Mouse (Mus musculus): ENCODE data around the gene Spop. TPM values are rescaled to one million over a fixed set of nuclear protein-coding genes. Genes with fewer than 3 reads are reported as not detected.

Spop gene
- polyA plus RNA-seq, 1 experiment from 2014 or later, result 169 TPM

DNA sequence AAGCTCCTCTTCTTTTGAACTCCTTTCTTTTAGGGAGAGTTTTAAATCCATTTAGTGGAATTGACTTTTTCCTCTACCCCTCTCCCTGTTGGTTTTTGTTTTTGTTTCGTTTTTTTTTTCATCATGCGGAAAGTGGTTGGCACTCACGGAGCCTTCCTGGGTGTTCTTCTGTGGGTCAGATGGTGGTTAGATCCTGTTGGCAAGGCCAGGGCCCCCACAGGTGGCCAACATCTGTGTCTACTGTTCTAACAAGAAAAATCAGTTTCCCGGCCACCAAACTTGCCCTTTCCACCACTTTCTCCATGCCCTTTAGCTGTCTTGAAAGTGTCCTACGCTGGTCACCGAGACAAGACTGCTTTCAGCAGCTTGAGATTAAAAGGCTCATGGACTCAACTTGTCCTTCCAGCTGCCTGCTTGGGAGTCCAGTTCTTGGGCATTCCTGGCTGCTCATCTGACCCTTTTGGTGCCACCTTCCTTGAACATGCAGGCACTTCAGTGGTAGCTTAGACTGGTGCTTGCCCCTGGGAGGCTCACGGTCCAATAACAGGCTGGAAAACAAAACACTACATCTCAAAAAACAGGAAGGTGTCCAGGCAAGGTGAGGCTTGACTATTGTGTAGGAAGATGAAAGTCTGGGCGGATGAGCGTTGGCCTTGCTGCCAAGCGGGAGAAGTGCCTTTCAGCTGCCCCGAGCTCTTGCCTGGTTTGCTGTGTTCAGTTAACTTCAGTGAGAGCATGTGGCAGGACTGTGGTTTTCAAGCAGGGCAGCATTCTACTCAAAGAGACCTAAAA lies 21.0 kb upstream of the Spop start:
- Histone ChIP-seq H3K9ac (no peak overlapping the region), H3K4me1 (0 out of 2 replicates have a peak, but pooled peaks cover 3% of the 10 kb centered on the region), H3K27me3 (no peaks in the 10 kb centered on the region), H3K4me2 (replicated peaks) (no peak overlapping the region; the same call in 1 of the 2 replicates), H3K4me3 (no peak overlapping the region), H3K9me3 (no peaks in the 10 kb centered on the region), H3K36me3 (peaks cover 40% of the 10 kb centered on the region), H3K27ac (peak overlapping the region; percentile 65)
- ATAC-seq (ENCODE audit: insufficient number of reproducible peaks, insufficient read depth, low FRiP score, low TSS enrichment), result no peak
- WGBS, result 64% methylated on average over 11 of the region's 11 CpGs

DNA sequence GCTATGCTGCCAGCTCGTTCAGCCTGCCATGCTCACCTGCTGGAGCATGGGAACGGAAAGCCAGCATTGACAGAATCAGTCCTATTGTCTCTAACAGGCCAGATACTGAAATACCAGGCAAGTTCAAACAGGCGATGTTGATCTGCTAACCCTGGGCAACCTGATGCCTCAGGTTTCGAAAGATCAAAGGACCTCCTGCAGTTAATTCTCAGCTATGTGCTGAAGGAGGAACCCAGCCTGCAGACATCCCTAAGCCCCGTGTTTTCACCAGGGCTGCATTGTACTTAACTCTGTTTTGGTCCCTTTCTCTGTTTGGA lies 20.4 kb upstream of the Spop start:
- 27% methylated on average over 5 of the region's 5 CpGs for WGBS
- no peak for ATAC-seq (ENCODE audit: insufficient number of reproducible peaks, insufficient read depth, low FRiP score, low TSS enrichment)

DNA sequence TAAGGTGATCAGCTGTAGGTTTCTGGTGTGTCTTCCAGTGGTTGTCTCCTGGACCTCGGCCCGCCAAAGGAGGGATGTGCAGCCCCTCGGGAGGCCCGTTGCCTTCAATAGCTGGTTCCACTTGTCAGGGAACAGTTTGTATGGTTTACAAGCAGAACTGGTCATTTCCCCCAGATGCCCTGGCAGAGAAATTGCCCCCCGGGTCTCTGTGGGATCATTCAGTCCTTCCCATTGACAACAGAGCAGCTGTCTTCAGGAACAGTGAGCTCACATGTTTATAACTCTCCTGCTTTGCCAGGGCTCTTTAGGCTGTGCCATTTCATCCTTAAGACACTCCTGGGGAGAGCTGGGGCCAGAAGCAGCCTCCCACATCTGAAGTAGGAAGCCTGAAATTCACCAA lies 19.8 kb upstream of the Spop start:
- WGBS, result 45% methylated on average over 5 of the region's 5 CpGs
- Histone ChIP-seq H3K27me3 (0 out of 2 replicates have a peak, but pooled peaks cover 2% of the 10 kb centered on the region), H3K36me3 (peaks cover 28% of the 10 kb centered on the region), H3K9me3 (no peaks in the 10 kb centered on the region), H3K4me3 (no peak overlapping the region), H3K4me2 (replicated peaks) (no peak overlapping the region), H3K27ac (0 out of 2 replicates have a peak overlapping the region, but pooled peaks have one; percentile 57), H3K4me1 (0 out of 2 replicates have a peak, but pooled peaks cover 3% of the 10 kb centered on the region), H3K9ac (0 out of 2 replicates have a peak overlapping the region, but pooled peaks have one; percentile 15)
- no peak for ATAC-seq (ENCODE audit: insufficient number of reproducible peaks, insufficient read depth, low FRiP score, low TSS enrichment)

More for the DNA sequence above, 20.4 kb upstream of the Spop start:
- Histone ChIP-seq H3K4me2 (replicated peaks) (no peak overlapping the region), H3K27me3 (no peaks in the 10 kb centered on the region), H3K36me3 (peaks cover 35% of the 10 kb centered on the region), H3K9ac (no peak overlapping the region), H3K4me3 (no peak overlapping the region), H3K27ac (peak overlapping the region; percentile 65), H3K9me3 (no peaks in the 10 kb centered on the region), H3K4me1 (0 out of 2 replicates have a peak, but pooled peaks cover 3% of the 10 kb centered on the region)

DNA sequence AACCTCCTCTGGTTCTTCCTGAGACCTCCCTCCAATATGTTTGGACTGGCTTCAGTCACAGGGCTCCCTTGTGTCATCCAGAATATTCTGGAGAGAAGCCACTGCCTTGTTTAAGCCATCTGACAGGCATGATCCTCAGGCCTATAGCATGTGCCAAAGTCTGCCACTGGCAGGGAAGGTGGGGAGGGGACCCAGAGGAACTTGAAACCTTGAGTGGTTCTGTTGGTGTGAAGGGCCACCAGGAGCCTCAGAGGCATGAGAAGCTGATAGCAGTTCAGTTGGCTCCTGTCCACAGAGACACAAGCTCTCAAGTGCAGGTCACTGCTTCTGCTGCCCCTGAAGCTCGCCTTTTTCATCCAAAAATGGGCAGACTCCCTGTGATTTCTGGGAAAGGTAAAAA lies 17.3 kb upstream of the Spop start:
- H3K4me3 ChIP-seq, result no peak overlapping the region

DNA sequence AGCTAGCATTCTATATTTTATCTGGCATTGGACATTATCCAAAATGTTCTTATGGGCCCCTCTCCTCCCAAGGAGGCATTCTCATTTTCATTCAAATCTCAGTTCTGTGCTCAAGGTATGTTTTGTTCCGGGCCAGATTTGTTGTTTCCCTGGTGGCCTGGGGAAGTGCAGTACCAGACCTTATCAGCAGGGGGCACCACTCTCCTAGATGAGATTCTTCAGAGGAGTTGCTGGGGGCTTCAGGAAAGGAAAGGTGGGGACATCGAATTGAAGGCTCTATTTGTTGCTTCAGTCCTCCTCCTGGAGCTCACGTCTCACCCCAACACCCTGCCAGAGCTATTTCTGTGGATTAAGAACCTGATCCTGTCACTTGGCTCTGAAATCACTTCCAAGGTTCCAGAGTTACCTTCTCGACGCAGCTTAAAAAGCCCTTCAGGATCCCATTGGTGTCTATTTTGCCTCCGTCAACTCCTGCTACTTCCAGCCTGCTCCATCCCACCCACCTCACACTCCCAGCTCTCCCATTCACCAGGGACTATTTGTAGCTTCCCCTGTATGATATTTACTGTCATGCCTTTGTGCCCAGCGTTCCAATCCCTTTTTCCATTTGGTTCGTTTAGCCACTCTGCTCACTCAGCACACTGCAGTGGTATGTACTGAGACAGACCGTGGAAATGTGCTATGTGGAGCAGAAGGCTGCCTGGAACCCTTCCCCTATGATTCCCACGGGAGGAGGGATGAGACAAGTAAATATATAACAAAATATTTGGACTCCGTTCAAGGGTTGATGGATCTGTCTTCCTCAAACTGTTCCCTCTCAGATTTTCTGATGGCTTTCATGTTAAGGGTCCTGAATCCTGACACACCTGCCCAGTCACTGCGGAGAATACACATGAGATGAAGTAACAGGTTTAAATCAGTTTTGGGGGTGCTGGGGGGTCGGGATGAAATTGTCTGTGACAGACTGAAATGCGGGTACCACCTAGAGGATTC lies 15.7 kb upstream of the Spop start:
- H3K9ac ChIP-seq, result no peak overlapping the region
- H3K27ac ChIP-seq, result no peak overlapping the region
- no peaks in the 10 kb centered on the region for H3K9me3 ChIP-seq
- WGBS, result 59% methylated on average over 14 of the region's 14 CpGs
- H3K4me1 ChIP-seq, result 0 out of 2 replicates have a peak, but pooled peaks cover 5% of the 10 kb centered on the region
- H3K4me3 ChIP-seq, result no peak overlapping the region
- no peaks in the 10 kb centered on the region for H3K36me3 ChIP-seq
- no peak overlapping the region for H3K4me2 ChIP-seq (replicated peaks)
- ATAC-seq (ENCODE audit: insufficient number of reproducible peaks, insufficient read depth, low FRiP score, low TSS enrichment), result no peak
- H3K27me3 ChIP-seq, result 0 out of 2 replicates have a peak, but pooled peaks cover 3% of the 10 kb centered on the region

More for the DNA sequence above, 17.3 kb upstream of the Spop start:
- 59% methylated on average over 1 of the region's 1 CpGs for WGBS
- peaks cover 6% of the 10 kb centered on the region for H3K36me3 ChIP-seq
- no peaks in the 10 kb centered on the region for H3K9me3 ChIP-seq
- H3K27me3 ChIP-seq, result 0 out of 2 replicates have a peak, but pooled peaks cover 3% of the 10 kb centered on the region
- 0 out of 2 replicates have a peak, but pooled peaks cover 3% of the 10 kb centered on the region for H3K4me1 ChIP-seq
- ATAC-seq (ENCODE audit: insufficient number of reproducible peaks, insufficient read depth, low FRiP score, low TSS enrichment), result no peak
- no peak overlapping the region for H3K4me2 ChIP-seq (replicated peaks)
- H3K9ac ChIP-seq, result no peak overlapping the region
- no peak overlapping the region for H3K27ac ChIP-seq

DNA sequence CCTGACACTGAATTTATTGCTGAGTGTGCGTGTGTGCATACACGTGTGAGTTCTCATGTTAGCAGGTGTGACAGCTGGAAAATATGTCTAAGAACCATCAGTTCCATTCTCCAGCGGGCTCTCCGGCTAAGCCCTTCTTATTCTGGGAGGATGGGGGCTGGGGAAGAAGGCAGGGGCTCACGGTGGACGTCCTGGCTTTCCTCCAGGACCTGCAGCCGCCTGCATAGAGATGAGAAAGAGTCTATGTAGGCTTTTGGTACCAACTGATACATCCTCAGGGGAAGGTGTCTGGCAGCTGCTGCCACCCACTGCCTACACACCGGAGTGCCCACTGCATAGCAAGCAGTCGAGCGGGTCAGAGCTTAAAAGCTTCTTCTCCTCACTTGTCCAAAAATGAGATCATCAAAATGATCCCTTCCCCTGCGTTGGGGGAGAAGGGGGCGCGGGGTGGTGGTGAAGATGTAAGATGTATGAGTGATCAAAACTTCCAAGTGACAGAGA lies 14.3 kb upstream of the Spop start:
- 81% methylated on average over 13 of the region's 13 CpGs for WGBS
- no peak overlapping the region for H3K4me2 ChIP-seq (replicated peaks)

DNA sequence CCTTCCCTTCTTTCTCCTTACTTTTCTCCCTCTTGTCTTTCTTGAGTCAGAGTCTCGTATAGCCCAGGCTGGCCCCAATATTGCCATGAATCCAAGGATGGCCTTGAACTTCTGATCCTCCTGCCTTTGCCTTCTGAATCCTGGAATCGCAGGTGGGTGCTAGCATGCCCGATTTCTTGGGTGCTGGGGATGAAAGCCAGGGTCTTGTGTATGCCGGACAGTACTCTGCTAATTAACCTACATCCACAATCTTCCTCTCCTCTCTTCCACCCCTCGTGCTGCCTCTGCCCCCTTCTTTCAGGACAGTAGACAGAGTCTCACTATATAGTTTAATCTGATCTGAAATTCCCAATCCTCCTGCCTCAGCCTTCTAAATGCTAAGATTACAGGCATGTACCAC lies 12.3 kb upstream of the Spop start:
- Histone ChIP-seq H3K27ac (no peak overlapping the region), H3K4me3 (no peak overlapping the region), H3K9me3 (no peaks in the 10 kb centered on the region), H3K36me3 (no peaks in the 10 kb centered on the region), H3K27me3 (0 out of 2 replicates have a peak, but pooled peaks cover 3% of the 10 kb centered on the region), H3K4me1 (0 out of 2 replicates have a peak, but pooled peaks cover 8% of the 10 kb centered on the region), H3K4me2 (replicated peaks) (no peak overlapping the region), H3K9ac (no peak overlapping the region)
- ATAC-seq (ENCODE audit: insufficient number of reproducible peaks, insufficient read depth, low FRiP score, low TSS enrichment), result no peak
- 88% methylated on average over 5 of the region's 5 CpGs for WGBS

More for the DNA sequence above, 14.3 kb upstream of the Spop start:
- H3K27ac ChIP-seq, result no peak overlapping the region
- no peak for ATAC-seq (ENCODE audit: insufficient number of reproducible peaks, insufficient read depth, low FRiP score, low TSS enrichment)
- H3K4me1 ChIP-seq, result 0 out of 2 replicates have a peak, but pooled peaks cover 8% of the 10 kb centered on the region
- no peaks in the 10 kb centered on the region for H3K9me3 ChIP-seq
- H3K4me3 ChIP-seq, result no peak overlapping the region
- H3K27me3 ChIP-seq, result 0 out of 2 replicates have a peak, but pooled peaks cover 3% of the 10 kb centered on the region
- H3K36me3 ChIP-seq, result no peaks in the 10 kb centered on the region
- H3K9ac ChIP-seq, result no peak overlapping the region

DNA sequence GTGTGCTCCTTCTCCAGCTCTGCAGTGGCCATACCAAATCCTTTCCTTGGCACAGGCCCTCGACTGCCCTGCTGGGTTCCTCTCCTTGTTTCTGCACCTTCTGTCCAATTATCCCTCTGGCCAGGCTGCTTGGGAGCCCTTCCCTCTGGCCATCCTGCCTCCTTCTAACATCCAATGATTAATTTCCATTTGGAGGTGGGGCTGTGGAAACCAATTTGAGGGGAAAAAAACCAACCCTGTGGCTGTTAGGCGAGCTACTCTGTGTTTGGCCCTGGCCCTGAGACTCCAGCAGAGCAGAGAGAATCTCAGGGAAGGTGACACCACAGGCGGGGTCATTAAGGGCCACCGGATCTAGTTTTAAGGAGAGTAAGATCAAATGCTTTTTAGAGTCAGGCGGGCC lies 11.7 kb upstream of the Spop start:
- Histone ChIP-seq H3K4me2 (replicated peaks) (no peak overlapping the region), H3K9me3 (no peaks in the 10 kb centered on the region), H3K4me3 (no peak overlapping the region), H3K36me3 (no peaks in the 10 kb centered on the region), H3K9ac (no peak overlapping the region), H3K27ac (no peak overlapping the region), H3K4me1 (0 out of 2 replicates have a peak, but pooled peaks cover 8% of the 10 kb centered on the region), H3K27me3 (0 out of 2 replicates have a peak, but pooled peaks cover 3% of the 10 kb centered on the region)
- ATAC-seq (ENCODE audit: insufficient number of reproducible peaks, insufficient read depth, low FRiP score, low TSS enrichment), result no peak
- 18% methylated on average over 5 of the region's 5 CpGs for WGBS

DNA sequence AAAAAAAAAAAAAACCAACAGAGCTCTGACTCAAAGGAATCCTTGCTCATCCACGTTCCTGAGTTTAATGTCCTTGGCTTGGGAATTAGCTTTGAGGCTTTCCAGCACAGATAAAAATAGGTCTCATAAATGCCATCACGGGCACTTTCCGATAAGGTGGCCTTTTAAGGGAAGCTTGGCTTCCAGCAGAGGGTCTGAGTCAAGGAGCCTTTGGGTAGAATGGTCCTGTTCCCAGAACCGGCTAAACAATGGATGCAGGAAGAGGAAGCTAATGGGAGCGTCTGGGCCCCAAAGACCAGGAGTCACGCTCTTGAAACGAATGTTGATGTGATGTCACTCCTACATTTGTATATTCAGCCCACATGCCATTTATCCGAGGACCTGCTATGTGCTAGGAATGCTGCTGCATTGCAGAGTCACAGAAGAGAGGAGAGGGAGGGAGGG lies 11.2 kb upstream of the Spop start:
- 0 out of 2 replicates have a peak, but pooled peaks cover 3% of the 10 kb centered on the region for H3K27me3 ChIP-seq
- no peak overlapping the region for H3K9ac ChIP-seq
- H3K36me3 ChIP-seq, result no peaks in the 10 kb centered on the region
- 0 out of 2 replicates have a peak, but pooled peaks cover 8% of the 10 kb centered on the region for H3K4me1 ChIP-seq
- H3K4me2 ChIP-seq (replicated peaks), result no peak overlapping the region
- no peak for ATAC-seq (ENCODE audit: insufficient number of reproducible peaks, insufficient read depth, low FRiP score, low TSS enrichment)
- WGBS, result 28% methylated on average over 8 of the region's 8 CpGs
- H3K9me3 ChIP-seq, result no peaks in the 10 kb centered on the region
- no peak overlapping the region for H3K4me3 ChIP-seq
- H3K27ac ChIP-seq, result no peak overlapping the region

DNA sequence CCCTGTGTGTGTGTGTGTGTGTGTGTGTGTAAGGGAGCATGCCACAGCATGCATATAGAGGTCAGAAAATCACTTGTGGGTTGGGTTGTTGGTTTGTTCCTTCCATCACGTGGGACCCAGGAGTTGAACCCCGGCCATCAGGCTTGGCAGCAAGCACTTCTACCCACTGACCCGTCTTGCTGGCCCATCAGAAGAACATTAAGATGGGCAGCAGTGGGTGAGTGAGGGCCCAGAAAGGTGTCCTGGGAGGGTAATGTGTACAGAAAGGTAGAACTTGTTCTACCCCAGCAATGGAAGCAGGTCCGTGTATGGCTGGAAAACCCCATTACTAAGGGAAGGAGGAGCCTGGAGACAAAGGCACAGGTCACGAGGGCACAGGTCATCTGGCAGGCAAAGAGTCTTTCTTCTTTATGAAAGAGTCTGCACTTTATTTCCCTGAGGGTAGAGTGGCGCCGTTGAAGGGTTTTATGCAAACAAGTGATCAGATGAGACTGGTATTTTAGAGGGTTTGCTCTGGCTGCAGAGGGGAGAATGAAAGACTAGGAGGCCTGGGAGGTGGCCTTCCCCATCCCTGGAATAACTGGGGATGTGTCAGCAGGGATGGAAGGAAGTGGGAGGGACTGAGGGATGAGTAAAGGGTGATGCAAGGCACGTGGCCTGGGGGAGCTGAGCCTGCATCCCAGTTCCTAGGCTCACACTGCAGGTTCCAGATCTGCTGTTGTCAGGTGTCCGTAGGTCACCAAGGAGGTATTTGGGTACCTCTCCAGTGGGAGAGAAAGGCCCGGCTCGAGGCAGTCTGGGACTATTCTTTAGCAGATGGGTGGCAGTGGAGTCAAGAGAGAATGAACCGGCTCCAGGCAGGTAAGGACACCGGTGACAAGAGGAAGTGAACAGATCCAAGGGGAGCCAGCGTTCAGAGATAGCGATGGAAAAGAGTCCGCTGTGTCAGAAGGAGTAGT lies 10.2 kb upstream of the Spop start:
- WGBS, result 59% methylated on average over 16 of the region's 16 CpGs
- H3K9ac ChIP-seq, result no peak overlapping the region
- H3K27ac ChIP-seq, result no peak overlapping the region
- no peak overlapping the region for H3K4me2 ChIP-seq (replicated peaks)
- no peak overlapping the region for H3K4me3 ChIP-seq
- H3K9me3 ChIP-seq, result no peaks in the 10 kb centered on the region
- H3K36me3 ChIP-seq, result no peaks in the 10 kb centered on the region
- H3K4me1 ChIP-seq, result 0 out of 2 replicates have a peak, but pooled peaks cover 8% of the 10 kb centered on the region
- 0 out of 2 replicates have a peak, but pooled peaks cover 3% of the 10 kb centered on the region for H3K27me3 ChIP-seq
- no peak for ATAC-seq (ENCODE audit: insufficient number of reproducible peaks, insufficient read depth, low FRiP score, low TSS enrichment)
